ENCODE assay signal across 25 mouse cellular contexts in the genomic region with DNA sequence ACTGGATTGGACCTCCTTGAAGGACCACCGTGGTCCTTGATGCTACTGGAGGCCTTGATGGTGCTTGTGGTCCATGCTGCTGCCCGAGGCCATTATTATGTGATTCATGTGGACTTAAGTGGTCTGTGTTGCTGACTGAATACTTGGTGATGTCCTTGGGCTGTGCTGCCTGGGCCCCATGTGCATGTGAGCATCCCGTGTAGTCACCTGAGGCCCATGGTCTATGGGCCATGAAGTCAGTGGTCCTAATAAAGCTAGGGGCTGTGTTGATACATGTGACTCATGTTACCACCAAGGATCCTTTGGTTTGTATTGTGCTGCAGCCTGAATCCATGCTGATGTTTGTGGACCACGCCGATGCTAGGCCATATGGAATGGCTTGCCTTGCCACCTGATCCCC.
DNase-seq lines count a peak whose midpoint lies in the region; ATAC-seq and TF ChIP-seq lines count a peak whose summit lies in the region.
"Had no signal": no experiment of that assay in that cellular context is flagged by ENCODE, and none has a peak within 500 bp of the region (broad histone marks: within the 10 kb centered on the region; RNA-seq: fewer than 3 reads in every experiment).

No protein-coding gene starts in this region.

- intact Hi-C loops in left cerebral cortex, postnatal 10 days (cut with DNase I) = no loop called here

- H3K27me3 ChIP-seq in heart, postnatal 0 days (ENCODE audit: control insufficient read depth, insufficient read depth, low read length) = no peaks in the 10 kb centered on the region
- peaks cover 30% of the 10 kb centered on the region for H3K27me3 ChIP-seq in midbrain, embryonic 12.5 days
- peaks cover 11% of the 10 kb centered on the region; the same call in 1 of the 2 replicates for H3K27me3 ChIP-seq in midbrain, postnatal 0 days (ENCODE audit: insufficient read depth, low read length)
- H3K27me3 ChIP-seq in megakaryocyte, embryonic 14.5 days (replicated peaks) = no peaks in the 10 kb centered on the region
- H3K27me3 ChIP-seq: embryonic facial prominence, embryonic 13.5 days; heart, embryonic 13.5 days had no signal

- H3K4me1 ChIP-seq in heart, postnatal 0 days (ENCODE audit: control insufficient read depth, insufficient read depth) = no peaks in the 10 kb centered on the region
- peaks cover 6% of the 10 kb centered on the region; the same call in 1 of the 2 replicates for H3K4me1 ChIP-seq in midbrain, embryonic 12.5 days
- H3K4me1 ChIP-seq in midbrain, postnatal 0 days (ENCODE audit: insufficient read depth, low read length) = no peaks in the 10 kb centered on the region
- H3K4me1 ChIP-seq in megakaryocyte, embryonic 14.5 days = no peaks in the 10 kb centered on the region
- H3K4me1 ChIP-seq: embryonic facial prominence, embryonic 10.5 days; embryonic facial prominence, embryonic 13.5 days; heart, embryonic 13.5 days had no signal

- no peaks in the 10 kb centered on the region for H3K9me3 ChIP-seq in heart, postnatal 0 days (replicated peaks; ENCODE audit: control insufficient read depth, low read length)
- H3K9me3 ChIP-seq in midbrain, embryonic 12.5 days = no peaks in the 10 kb centered on the region
- no peaks in the 10 kb centered on the region for H3K9me3 ChIP-seq in midbrain, postnatal 0 days (ENCODE audit: low read length)
- peaks cover 21% of the 10 kb centered on the region for H3K9me3 ChIP-seq in megakaryocyte, embryonic 14.5 days
- H3K9me3 ChIP-seq: embryonic facial prominence, embryonic 10.5 days; embryonic facial prominence, embryonic 13.5 days; heart, embryonic 13.5 days had no signal

- TF ChIP-seq CTCF in heart, postnatal 0 days (IDR thresholded peaks at IDR 0.05; ENCODE audit: low read depth) = no peak
- no peak for TF ChIP-seq CTCF in midbrain, postnatal 0 days (IDR thresholded peaks at IDR 0.05)

- no peak overlapping the region for H3K9ac ChIP-seq in heart, postnatal 0 days (replicated peaks; ENCODE audit: low read depth, low read length)
- no peak overlapping the region for H3K9ac ChIP-seq in midbrain, embryonic 12.5 days (replicated peaks)
- H3K9ac ChIP-seq in midbrain, postnatal 0 days (replicated peaks; ENCODE audit: low read length, poor library complexity, severe bottlenecking) = no peak overlapping the region
- H3K9ac ChIP-seq: embryonic facial prominence, embryonic 13.5 days; forebrain, postnatal 0 days; heart, embryonic 13.5 days had no signal

- H3K27ac ChIP-seq in heart, postnatal 0 days (ENCODE audit: low read depth) = no peak overlapping the region
- no peak overlapping the region for H3K27ac ChIP-seq in midbrain, embryonic 12.5 days (replicated peaks)
- H3K27ac ChIP-seq in midbrain, postnatal 0 days (ENCODE audit: low read depth, low read length) = no peak overlapping the region
- H3K27ac ChIP-seq: embryonic facial prominence, embryonic 10.5 days; embryonic facial prominence, embryonic 13.5 days; gastrocnemius, adult 2 months; heart, embryonic 13.5 days had no signal

- 72% methylated on average over 5 of the region's 5 CpGs for WGBS in heart, postnatal 0 days
- WGBS in midbrain, embryonic 12.5 days = 98% methylated on average over 5 of the region's 5 CpGs
- WGBS in midbrain, postnatal 0 days = 100% methylated on average over 5 of the region's 5 CpGs

- 0 out of 2 replicates have a peak, but pooled peaks have one; percentile 20 for ATAC-seq in heart, postnatal 0 days (ENCODE audit: insufficient read depth, low read depth)
- peak; percentile 23; the same call in 1 of the 2 replicates for ATAC-seq in midbrain, embryonic 12.5 days (ENCODE audit: low FRiP score, low read depth)
- ATAC-seq in midbrain, postnatal 0 days (ENCODE audit: low FRiP score) = no peak
- ATAC-seq: CD4-positive, CD25-positive, alpha-beta regulatory T cell, adult 4 months; forebrain, embryonic 14.5 days; forebrain, postnatal 0 days; hindbrain, embryonic 16.5 days; inflammation-experienced regulatory T-cells, adult 6 months; intestine, embryonic 16.5 days had no signal

- no peak for TF ChIP-seq EP300 in heart, postnatal 0 days (IDR thresholded peaks at IDR 0.05; ENCODE audit: low read depth)

- no peaks in the 10 kb centered on the region for H3K36me3 ChIP-seq in heart, postnatal 0 days (replicated peaks; ENCODE audit: control insufficient read depth, insufficient read depth, low read length)
- no peaks in the 10 kb centered on the region for H3K36me3 ChIP-seq in midbrain, embryonic 12.5 days
- no peaks in the 10 kb centered on the region for H3K36me3 ChIP-seq in midbrain, postnatal 0 days (ENCODE audit: insufficient read depth, low read length)
- H3K36me3 ChIP-seq in megakaryocyte, embryonic 14.5 days (replicated peaks; ENCODE audit: low read length) = no peaks in the 10 kb centered on the region
- H3K36me3 ChIP-seq: embryonic facial prominence, embryonic 10.5 days; embryonic facial prominence, embryonic 13.5 days; heart, embryonic 13.5 days had no signal

- H3K4me3 ChIP-seq in heart, postnatal 0 days (ENCODE audit: low read depth, low read length) = no peak overlapping the region
- H3K4me3 ChIP-seq in midbrain, embryonic 12.5 days = no peak overlapping the region
- H3K4me3 ChIP-seq in midbrain, postnatal 0 days (ENCODE audit: low read depth, low read length) = no peak overlapping the region
- H3K4me3 ChIP-seq in megakaryocyte, embryonic 14.5 days (replicated peaks) = peak overlapping the region; percentile 21
- H3K4me3 ChIP-seq: embryonic facial prominence, embryonic 10.5 days; embryonic facial prominence, embryonic 13.5 days; erythroblast, embryonic 14.5 days; gastrocnemius, adult 2 months; heart, embryonic 13.5 days had no signal

- DNase-seq in heart, postnatal 0 days (ENCODE audit: low spot score) = no peak
- no peak for DNase-seq in heart, postnatal 4 days
- DNase-seq in midbrain, postnatal 0 days (ENCODE audit: low spot score) = no peak
- DNase-seq in left cerebral cortex, postnatal 10 days (ENCODE audit: extremely low spot score in 1 of 2, low spot score in 2 of 2) = no peak
- DNase-seq: adrenal gland, adult 2 months; adrenal gland, postnatal 14 days; cerebellum, adult 11 months; cerebellum, adult 2 months; cerebellum, adult 9-11 months; cerebellum, postnatal 25 days; forebrain, postnatal 0 days; gastrocnemius, adult 2 months; gastrocnemius, postnatal 14 days; heart, adult 18-20 months had no signal

- no peak overlapping the region for H3K4me2 ChIP-seq in heart, postnatal 0 days (ENCODE audit: low read depth, low read length)
- no peak overlapping the region for H3K4me2 ChIP-seq in midbrain, embryonic 12.5 days (replicated peaks)
- no peak overlapping the region for H3K4me2 ChIP-seq in midbrain, postnatal 0 days (ENCODE audit: low read depth, low read length, poor library complexity, severe bottlenecking)
- H3K4me2 ChIP-seq: embryonic facial prominence, embryonic 13.5 days; heart, embryonic 13.5 days had no signal
